Mouse (Mus musculus): ENCODE data around the gene Tmem91.

- no peak for TF ChIP-seq CTCF (IDR thresholded peaks at IDR 0.05)
- TF ChIP-seq EP300 (IDR thresholded peaks at IDR 0.05) = no peak
These were observed 30.3 kb downstream of the Tmem91 start for GRCm38 (mm10) chr7:25644631-25645030.

Data from lung, postnatal 0 days (tissue).